Mouse (Mus musculus) T-helper 2 cell (primary cell): ENCODE data around the gene Nub1.

Experiments used
- in situ Hi-C: fragments of 300-600 bp; cut with MboI, MseI; formaldehyde crosslinking; loops from one replicate; pipeline ENCODE4 v1.15.1; 2025; ENCODE audit warnings: high pct_unique_total_duplicates

Gene Nub1

DNA sequence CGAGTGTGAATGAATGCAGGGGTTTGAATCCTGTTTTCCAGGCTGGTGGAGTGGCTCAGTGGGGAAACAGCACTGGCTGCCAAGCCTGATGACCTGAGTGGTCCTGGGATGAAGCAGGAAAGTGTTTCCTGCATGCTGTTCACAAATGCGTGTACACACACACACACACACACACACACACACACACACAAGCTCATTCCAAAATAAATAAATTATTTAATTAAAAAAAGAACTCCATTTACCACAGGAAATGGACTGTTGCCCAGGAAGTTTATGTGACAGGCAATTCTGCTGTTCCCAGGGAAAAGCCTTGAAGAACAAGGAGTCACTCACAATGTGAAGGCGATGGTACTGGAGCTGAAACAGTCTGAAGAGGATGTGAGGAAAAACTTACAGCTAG, 11.4 kb downstream of the Nub1 start:
- in situ Hi-C loops = loop anchor here (25.0 kb wide), 1 partner anchor 1234 kb away; no protein-coding TSS in a partner anchor

DNA sequence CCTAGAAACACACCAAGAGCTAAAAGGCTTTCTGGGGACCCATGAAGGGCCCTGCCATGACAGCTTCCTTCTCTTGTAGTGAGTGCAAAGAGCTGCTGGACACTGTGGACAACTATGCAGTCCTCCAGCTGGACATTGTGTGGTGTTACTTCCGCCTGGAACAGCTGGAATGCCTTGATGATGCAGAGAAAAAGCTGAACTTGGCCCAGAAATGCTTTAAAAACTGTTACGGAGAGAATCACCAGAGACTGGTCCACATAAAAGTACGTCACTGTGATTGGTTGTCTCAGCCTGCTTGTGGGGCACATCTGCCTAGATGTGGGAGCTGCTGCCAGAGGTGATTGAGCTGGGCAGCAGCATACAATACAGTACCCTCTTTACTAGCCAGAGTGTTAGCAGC, 15.9 kb downstream of the Nub1 start:
- in situ Hi-C loops = loop anchor here (10.0 kb wide), 1 partner anchor 56 kb away; no protein-coding TSS in a partner anchor

DNA sequence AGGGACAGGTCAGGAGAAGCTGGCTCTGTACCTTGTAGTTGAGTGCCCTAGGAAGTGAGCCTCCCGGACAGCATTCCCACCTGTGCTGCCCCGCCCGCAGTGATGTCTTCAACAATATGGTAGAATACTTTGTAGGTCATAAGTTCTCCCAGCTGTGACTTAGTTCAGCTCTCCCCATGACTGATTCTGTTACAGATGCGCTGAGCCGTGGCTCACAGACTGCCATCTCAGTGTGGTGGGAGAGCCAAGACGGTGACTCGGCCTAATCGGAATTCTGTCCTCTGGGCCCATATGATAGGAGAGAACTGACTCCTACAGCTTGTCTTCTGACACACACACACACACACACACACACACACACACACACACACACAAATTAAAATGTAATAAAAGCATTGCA, 19.3 kb downstream of the Nub1 start:
- in situ Hi-C loops = loop anchor here (10.0 kb wide), 1 partner anchor 60 kb away; no protein-coding TSS in a partner anchor

DNA sequence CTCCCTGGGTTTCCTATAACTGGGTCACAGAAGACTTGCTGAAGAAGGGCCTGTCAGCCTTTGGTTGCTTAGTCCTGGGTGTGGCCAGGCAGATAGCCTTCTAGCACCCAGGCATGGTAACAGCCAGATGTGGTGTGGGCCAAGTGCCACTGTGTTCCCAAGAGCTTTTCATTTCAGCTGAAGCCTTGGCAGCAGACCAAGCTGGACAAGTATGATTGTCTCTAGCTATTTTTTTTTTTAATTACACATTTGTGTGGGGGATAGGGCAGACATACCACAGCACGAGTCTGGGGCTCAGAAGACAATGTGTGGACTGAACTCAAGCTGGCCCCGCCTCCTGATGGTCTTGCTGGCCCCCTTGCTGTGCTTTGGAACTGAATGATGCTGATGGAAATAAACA, 24.6 kb downstream of the Nub1 start:
- in situ Hi-C loops = loop anchor here (10.0 kb wide), 1 partner anchor 65 kb away; no protein-coding TSS in a partner anchor

DNA sequence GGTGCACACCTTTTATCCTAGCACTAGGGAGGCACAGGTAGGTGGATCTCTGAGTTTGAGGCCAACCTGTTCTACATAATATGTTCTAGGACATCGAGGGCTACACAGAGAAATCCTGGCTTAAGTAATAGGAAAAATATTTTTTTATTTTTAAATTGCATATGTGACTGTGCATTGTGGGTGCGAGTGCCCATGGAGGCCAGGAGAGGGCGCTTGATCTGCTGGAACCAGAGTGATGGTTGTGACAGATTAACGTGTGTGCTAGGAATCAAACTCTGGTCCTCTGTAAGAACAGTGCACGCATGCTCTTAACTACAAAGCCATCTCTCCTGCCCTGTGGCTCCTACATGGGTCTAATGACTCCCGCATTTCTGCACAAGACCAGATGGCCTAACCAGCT, 26.3 kb downstream of the Nub1 start:
- in situ Hi-C loops = no loop called here

DNA sequence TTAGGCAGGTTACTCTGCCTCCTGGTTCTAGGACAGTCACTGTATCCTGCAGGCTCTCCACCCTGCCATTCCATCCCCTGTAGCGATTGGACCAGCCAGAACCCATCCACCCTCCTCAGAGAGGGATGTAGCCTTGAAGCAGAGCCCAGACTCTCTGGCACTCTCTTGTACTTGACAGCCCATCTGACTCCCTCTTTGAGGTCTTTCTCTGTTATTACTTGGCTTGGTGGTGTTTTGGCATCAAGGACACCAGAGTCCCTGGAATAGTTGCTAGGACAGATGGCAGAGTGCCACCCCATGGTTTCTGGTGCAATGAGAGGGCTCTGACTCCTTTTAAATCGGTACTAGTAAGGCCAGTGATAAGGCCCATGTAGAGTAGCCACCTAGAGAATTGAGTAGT, 27.9 kb downstream of the Nub1 start:
- in situ Hi-C loops = no loop called here

DNA sequence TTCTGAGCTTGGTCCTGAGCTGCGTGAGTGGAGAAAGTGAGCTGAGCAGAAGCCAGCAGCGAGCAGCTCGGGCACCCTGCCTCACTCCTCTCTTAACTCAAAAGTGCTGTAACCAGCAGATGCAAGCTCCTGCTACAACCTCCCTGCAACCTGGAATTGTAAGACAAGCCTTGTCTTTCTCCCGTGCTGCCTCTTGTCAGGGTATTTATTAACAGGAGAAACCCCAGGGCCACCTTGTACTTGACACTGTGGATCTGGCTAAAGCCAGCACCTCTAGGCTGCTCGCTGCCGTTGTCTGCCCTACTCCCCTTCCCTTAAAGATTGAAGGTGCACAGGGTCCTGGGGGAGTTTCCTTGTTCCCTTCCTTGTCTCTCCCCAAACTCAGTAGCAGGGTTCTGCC, 28.7 kb downstream of the Nub1 start:
- in situ Hi-C loops = no loop called here

DNA sequence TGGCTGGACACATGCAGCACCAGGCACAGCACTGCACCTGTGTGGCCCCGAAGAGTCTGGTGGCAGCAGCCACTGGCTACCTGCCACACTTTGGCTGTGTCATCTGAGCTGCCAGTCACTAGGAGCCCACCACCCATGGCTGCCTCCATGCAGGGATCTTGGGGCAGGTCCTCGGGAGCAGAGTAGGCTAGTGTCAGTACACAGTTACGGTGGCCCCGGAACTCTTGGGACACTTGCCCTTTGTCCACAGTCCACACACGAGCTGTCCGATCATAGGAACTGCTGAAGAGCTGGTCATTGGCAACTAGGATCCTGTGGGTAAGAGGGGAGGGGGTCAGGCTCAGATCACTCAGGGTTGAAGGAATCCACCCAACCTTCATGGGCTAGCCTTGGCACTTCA, 32.7 kb downstream of the Nub1 start:
- in situ Hi-C loops = no loop called here

DNA sequence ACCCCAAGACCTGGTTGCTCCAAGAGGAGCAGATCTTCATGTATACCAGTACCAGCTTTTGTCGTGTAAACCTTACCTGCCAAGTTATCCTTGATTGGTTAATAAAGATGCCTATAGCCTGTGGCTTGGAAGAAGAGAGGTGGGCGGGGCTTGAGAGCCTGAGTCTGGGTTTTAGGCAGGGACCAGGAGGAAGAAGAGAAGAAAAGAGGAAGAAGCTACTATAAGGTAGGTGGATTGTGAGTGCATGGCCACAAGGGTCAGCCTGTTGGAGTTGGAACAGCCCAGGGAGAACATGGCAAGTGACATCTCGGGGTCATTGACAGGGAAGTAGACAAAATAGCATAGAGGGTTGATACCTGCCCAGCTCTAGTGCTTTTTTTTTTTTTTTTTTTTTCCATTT, 34.5 kb downstream of the Nub1 start:
- in situ Hi-C loops = no loop called here

DNA sequence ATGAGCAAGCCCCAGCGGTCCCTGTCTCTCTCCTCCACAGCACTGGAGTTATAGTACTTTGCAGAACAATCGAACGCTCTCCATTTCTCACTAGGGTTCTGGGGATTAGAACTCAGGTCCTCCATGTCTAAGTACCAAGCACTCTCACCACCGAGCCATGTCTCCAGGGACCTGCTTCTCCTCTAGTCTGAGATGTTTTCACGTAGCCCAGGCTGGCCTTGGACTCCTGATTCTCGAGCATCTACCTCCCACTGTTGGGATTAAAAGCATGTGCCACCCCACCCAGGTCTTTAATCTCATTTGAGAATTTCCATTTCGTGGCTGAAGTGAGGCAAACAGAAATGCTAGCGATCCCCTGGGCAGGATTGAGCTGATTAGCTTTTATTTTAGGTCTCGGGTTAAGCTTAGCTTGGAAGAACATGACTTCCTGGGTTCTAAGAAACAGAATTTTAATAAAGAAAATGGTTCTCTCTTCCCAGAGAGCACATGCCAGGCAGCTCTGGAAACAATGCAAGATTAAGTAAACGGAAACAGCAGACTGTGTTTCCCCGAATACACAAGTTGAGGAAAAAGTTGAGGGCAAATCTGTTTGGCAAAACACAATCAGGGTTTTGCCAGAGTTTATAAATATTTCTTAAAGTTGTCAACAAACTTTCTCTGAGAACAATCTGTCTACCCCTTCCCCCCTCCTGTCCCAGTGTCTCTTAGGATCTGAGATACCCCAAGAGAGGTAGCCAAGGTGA, 38.4 kb downstream of the Nub1 start:
- in situ Hi-C loops = no loop called here

DNA sequence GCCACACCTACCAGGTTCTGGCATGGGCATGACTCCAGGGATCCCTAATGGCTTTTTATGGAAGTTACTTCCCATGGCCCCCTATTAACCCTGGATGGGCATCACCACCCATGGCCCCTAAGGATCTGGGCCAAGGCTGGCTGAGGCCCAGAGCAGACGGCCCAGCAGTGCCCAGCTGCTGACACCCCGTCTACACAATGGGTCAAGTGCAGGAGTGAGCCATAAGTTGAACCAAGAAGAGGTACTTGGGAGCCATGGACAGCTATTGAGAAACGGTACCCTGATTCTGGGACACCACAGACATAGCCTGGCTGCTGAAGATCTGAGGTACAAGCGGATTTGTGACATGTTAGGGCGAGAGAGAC, 38.9 kb downstream of the Nub1 start:
- in situ Hi-C loops = no loop called here

DNA sequence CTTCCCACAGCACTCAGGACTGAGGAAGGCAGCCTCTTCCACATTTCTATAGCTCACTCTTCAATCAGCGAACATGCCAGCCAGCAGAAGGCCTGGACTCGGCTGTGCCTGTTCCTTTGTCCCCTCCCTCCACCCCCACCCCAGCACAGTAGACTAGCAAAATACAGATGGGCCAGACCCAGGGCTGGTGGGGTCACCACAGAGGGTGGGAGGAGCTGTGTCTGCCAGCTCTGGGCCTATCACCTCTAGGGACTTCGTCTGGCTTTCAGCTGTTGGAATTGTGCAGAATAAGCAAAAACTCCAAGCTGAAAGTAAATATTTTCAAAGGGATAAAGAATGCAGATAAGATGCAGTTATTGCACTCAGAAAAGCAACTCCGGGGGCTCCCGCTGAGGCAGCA, 39.5 kb downstream of the Nub1 start:
- in situ Hi-C loops = no loop called here

DNA sequence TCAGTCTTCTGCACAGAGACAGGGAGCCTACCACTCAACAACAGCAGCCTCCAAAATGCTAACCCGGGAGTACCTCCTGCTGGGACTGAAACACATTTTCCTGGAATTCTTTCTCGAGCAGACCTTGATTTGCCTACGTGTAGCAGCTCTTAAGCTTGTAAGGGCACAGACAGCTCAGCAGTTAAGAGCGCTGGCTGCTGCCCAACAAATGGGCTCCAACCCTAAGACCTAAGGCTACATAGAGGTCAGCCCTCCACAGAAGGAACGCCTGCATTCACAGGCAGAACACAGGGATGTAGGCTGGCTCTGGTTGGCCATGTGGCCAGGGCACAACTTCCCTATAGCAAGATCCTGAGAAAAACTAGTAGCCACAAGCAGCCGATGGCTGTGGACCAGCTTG, 40.6 kb downstream of the Nub1 start:
- in situ Hi-C loops = no loop called here

DNA sequence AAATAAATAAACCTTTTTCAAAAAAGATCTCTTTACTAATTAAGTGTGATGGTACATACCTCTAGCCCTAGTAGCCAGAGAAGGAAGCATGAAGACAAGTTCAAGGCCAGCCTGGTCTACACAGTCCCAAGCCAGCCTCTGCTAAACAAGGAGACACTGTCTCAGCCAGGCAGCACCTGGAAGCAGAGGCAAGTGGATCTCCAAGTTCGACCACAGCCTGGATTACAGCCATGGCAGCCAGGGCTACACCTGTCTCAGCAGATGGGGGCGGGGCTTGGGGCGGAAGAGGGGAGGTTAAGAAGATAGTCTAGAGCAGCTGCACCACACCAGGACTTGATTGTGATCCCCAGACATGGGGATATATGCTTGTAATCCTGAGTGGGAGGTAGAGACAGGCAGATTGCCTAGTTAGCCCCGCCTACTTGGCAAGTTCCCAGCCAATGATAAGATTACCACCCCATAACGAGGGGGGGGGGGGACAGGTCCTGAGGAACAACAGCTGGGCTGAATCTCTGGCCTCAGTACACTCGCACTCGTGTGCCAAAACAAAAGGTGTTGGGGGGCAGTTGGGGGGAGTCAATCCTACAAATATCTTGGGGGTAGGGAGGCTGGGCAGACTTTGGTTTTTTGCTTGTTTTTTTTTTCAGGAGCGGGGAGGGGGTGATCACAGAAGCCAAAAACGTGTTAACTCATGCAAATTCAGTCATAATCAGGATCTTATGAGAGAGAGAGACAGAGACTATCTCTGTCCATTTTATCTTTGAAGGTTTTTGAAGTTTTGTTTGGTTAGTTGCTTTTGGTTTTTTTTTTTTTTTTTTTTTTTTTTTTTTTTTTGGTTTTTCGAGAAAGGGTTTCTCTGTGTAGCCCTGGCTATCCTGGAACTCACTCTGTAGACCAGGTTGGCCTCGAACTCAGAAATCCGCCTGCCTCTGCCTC, 41.8 kb downstream of the Nub1 start:
- in situ Hi-C loops = no loop called here

DNA sequence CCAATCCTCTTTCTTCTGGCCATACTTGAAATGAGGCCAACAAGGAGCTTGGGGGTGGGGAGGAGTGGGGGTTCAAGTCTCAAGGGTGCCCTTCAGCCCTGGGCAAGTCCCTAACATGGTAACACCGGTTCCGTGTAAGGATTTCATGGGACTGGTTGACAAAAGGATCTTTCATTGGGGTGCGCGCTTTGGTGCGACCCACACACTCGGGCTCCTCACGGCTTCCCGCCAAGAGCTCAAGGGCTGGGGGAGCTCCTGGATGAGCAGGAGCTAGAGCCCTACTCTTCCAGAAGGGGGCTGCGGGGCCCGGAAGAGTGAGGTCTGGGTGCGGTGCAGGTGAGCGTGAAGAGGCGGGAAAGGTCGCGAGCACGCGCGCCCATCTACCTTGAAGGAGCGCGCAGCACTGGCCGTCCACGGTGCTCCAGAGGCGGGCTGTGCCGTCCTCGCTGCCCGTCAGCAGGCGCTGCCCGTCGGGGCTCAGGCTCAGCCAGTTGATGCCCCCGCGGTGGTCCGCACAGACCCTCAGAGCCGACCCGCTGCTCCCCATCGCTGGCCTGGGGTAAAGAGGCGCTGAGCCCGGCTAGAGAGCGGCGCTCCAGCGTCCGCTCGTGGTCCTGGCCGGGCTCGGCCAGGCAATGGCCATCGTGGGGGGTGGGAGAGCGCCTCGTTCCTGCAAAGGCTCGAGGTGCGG, 44.6 kb downstream of the Nub1 start:
- in situ Hi-C loops = no loop called here

DNA sequence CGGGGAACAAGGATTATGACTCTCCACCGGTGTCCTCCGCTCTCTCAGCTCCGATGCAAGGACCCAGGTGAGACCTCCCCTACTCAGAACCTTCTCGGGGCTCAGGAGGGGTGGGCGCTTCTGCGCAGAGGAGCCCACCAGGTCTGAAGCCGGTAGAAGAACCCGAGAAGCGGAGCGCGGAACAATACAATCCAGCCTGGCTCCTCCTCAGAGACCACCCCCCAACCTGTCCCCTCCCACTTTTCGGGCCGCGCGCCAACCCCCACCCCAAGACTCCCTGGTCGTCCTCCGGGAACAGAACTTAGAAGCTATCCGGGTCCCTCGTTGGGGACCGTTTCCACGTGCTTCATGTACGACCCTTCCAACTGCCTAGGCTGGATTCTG, 45.1 kb downstream of the Nub1 start, which contains the start of gene Wdr86:
TSS of gene Wdr86 (minus strand) at position 240 of the 384 bp plus-strand sequence.
- in situ Hi-C loops = no loop called here

DNA sequence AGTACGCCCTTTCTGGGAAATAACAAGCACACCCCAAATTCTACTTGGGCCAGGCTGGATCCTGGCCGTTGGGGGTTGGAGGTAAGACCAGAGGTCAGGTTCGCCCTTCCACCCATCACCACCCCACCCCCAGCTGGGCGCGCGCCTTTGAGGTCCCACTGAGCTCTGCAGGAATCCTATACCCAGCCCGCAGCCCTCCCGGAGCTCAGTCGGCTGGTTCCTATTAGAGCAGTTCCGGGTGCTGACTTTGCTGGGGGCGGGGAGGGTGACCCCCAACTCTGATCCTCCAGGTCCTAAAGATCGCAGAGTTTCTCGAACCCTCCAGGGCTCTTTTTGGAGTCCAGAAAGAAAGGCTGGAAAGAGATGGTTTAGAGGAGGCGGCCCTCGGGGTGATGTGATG, 45.7 kb downstream of the Nub1 start:
- in situ Hi-C loops = no loop called here

DNA sequence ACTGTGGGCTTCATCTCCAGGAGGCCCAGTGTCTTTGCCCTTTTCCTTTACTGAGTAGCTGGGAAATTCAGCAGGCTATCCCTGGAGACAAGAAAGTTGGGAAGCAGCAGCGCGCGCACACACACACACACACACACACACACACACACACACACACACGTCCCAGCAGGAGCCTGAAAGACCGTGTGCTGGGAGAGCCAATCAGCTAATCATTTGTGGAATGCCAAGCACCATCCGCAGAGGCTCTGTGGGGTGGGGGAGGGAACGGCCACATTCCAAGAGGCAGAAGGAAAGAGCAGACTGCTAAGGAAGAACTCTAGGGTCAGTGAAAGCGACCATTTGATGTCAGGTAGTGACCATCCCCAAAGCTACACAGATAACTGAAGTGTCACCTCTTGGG, 47.8 kb downstream of the Nub1 start:
- in situ Hi-C loops = no loop called here

DNA sequence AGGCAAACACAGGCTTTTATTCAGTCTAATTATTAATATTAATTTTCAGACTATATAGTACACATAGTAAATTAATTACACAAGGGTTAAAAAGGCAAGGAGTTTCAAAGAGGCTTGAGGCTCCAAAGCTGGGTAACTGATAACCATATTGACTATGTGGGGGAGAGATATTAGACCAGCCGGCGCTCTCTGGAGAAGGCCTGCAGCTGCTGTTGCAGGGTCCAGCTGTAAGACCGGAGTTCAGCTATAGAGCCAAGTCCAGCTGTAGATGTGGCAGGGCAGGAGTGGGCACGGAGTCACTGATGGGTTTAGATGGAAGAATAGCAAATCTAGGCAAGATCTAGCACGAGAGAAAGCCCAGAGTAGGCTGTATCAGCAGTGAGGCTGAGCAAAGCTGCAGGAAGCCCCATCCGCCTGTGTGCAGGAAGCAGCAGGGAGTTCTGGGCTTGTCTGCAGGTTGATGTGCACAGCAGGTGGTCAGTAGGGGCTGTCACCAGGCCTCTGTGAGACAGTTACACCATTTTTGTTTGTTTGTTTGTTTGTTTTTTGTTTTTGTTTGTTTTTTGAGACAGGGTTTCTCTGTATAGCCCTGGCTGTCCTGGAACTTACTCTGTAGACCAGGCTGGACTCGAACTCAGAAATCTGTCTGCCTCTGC, 48.6 kb downstream of the Nub1 start:
- in situ Hi-C loops = no loop called here

DNA sequence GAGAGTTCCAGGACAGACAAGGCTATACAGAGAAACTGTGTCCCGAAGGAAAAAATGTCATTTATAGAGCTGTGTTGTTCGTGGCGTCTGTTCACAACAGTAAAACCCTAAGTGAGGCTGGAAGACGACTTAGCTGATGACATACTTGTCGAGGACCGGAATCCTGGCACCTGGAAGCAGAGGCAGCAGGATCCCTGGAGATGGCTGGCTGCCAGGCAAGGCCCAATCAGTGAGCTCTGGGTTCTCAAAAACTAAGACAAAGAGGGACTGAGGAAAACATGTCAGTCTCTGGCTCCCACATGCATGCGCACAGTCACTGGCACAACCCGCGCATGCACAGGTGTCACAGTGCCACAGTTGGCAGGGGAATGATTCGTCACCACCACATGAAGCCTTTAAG, 52.3 kb downstream of the Nub1 start:
- in situ Hi-C loops = no loop called here

DNA sequence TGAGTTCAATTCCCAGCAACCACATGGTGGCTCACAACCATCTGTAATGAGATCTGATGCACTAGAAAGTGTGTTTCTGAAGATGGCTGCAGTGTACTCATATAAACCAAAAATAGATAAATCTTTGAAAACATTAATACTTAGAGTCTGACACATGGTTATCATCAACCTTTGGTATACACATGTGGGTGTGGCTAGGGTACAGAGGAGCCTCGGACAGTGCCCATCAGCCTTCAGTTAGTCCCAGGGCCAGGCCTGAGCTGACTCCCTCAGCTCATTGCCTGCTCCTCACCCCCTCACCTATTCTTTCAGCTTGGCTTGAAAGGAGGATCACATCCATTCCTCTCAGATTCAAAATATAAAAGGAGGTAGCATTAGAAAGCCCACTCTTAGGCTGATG, 53.2 kb downstream of the Nub1 start:
- in situ Hi-C loops = no loop called here
